ENCODE assay signal across 8 mouse cellular contexts in genomic region chr16:94236226-94237129, GRCm38 (mm10).
DNase-seq lines count a peak whose midpoint lies in the region; ATAC-seq lines count a peak whose summit lies in the region.

No protein-coding gene starts in this region.

- H3K27ac ChIP-seq in embryonic facial prominence, embryonic 14.5 days (replicated peaks; ENCODE audit: low read depth, low read length), result no peak overlapping the region
- no peak overlapping the region for H3K27ac ChIP-seq in heart, embryonic 12.5 days (ENCODE audit: poor library complexity, severe bottlenecking)

- intact Hi-C loops in left cerebral cortex, postnatal 25 days (cut with DNase I), result no loop called here

- no peaks in the 10 kb centered on the region for H3K27me3 ChIP-seq in embryonic facial prominence, embryonic 14.5 days (replicated peaks; ENCODE audit: control insufficient read depth, insufficient read depth, low read length)
- H3K27me3 ChIP-seq in heart, embryonic 12.5 days (replicated peaks), result no peaks in the 10 kb centered on the region

- DNase-seq in urinary bladder, postnatal 14 days (ENCODE audit: low spot score), result peak; percentile 40
- no peak for DNase-seq in urinary bladder, postnatal 10 days (ENCODE audit: low spot score)
- peak; percentile 49 for DNase-seq in embryonic facial prominence, embryonic 14.5 days (ENCODE audit: low spot score)
- DNase-seq in left cerebral cortex, postnatal 25 days (ENCODE audit: low spot score in 2 of 2), result peak; percentile 57 to 78
- peak; percentile 52 for DNase-seq in right cerebral cortex, postnatal 25 days
- no peak for DNase-seq in spleen, postnatal 4 days (ENCODE audit: low spot score in 2 of 2)
- DNase-seq in cerebellum, postnatal 4 days (ENCODE audit: low spot score in 2 of 2), result no peak

- no peak overlapping the region for H3K9ac ChIP-seq in embryonic facial prominence, embryonic 14.5 days (ENCODE audit: low read depth, low read length)
- H3K9ac ChIP-seq in heart, embryonic 12.5 days, result no peak overlapping the region

- H3K4me2 ChIP-seq in embryonic facial prominence, embryonic 14.5 days (ENCODE audit: low read depth, low read length), result no peak overlapping the region
- H3K4me2 ChIP-seq in heart, embryonic 12.5 days, result no peak overlapping the region

- H3K9me3 ChIP-seq in embryonic facial prominence, embryonic 14.5 days (ENCODE audit: control insufficient read depth, low read length), result no peaks in the 10 kb centered on the region
- H3K9me3 ChIP-seq in heart, embryonic 12.5 days (replicated peaks), result no peaks in the 10 kb centered on the region

- no peak overlapping the region for H3K4me3 ChIP-seq in embryonic facial prominence, embryonic 14.5 days (ENCODE audit: low read depth, low read length)
- no peak overlapping the region for H3K4me3 ChIP-seq in heart, embryonic 12.5 days

- no peaks in the 10 kb centered on the region for H3K36me3 ChIP-seq in embryonic facial prominence, embryonic 14.5 days (ENCODE audit: control insufficient read depth, insufficient read depth, low read length)
- H3K36me3 ChIP-seq in heart, embryonic 12.5 days, result no peaks in the 10 kb centered on the region

- ATAC-seq in embryonic facial prominence, embryonic 14.5 days (ENCODE audit: low read depth), result no peak
- ATAC-seq in heart, embryonic 12.5 days (ENCODE audit: insufficient number of reproducible peaks, low FRiP score), result no peak

- WGBS in embryonic facial prominence, embryonic 14.5 days, result 53% methylated on average over 16 of the region's 16 CpGs
- 67% methylated on average over 16 of the region's 16 CpGs for WGBS in heart, embryonic 12.5 days

- no peaks in the 10 kb centered on the region for H3K4me1 ChIP-seq in embryonic facial prominence, embryonic 14.5 days (ENCODE audit: control insufficient read depth, insufficient read depth, low read length)
- peaks cover 14% of the 10 kb centered on the region for H3K4me1 ChIP-seq in heart, embryonic 12.5 days (replicated peaks)

Comparison
In these comparisons a context has a peak if more than half of its experiments do, and no peak if none do; other contexts are left out.
1. DNase-seq: peak in urinary bladder, postnatal 14 days (single experiment), embryonic facial prominence, embryonic 14.5 days (single experiment), left cerebral cortex, postnatal 25 days (2 of 2) and right cerebral cortex, postnatal 25 days (single experiment); none in urinary bladder, postnatal 10 days (single experiment), spleen, postnatal 4 days (0 of 2) and cerebellum, postnatal 4 days (0 of 2).